Mouse (Mus musculus) ES-Bruce4 (cell line): Measurements from ENCODE around the gene Klhdc1.

Experiments used
- CTCF ChIP-seq: IDR thresholded peaks from one replicate; pipeline ENCODE4 v1.8.1; 2011; ENCODE audit warnings: low read depth, low read length
- EP300 ChIP-seq: IDR thresholded peaks from 2 replicates; pipeline ENCODE4 v1.6.1; 2011; ENCODE audit warnings: low read depth, low read length; ENCODE audit not compliant: insufficient read depth

- TF ChIP-seq CTCF (no peak), EP300 (no peak)
These were observed 58.3 kb downstream of the Klhdc1 start for GRCm38 (mm10) chr12:69299231-69299630.
